Mouse (Mus musculus) NIH3T3 (cell line): ENCODE measurements around the gene Pigm.

Source experiments
- DNase-seq: peaks from one replicate; pipeline ENCODE4 v3.0.0-alpha.2; 2012; ENCODE audit warnings: low read depth

Gene Pigm

GRCm38 (mm10) chr1:172352453-172352852, 23.9 kb upstream of the Pigm start:
- DNase-seq = no peak

GRCm38 (mm10) chr1:172355336-172355735, 21.0 kb upstream of the Pigm start:
- no peak for DNase-seq

GRCm38 (mm10) chr1:172357550-172357949, 18.8 kb upstream of the Pigm start:
- DNase-seq = peak; percentile 70

- DNase-seq = no peak
These were observed 18.0 kb upstream of the Pigm start for GRCm38 (mm10) chr1:172358341-172358740.

- peak; percentile 71 for DNase-seq
These were observed 11.7 kb upstream of the Pigm start for GRCm38 (mm10) chr1:172364684-172365083.

- peak; percentile 30 for DNase-seq
These were observed 7.5 kb upstream of the Pigm start for GRCm38 (mm10) chr1:172368768-172369418.

GRCm38 (mm10) chr1:172376758-172377458, 562 bp downstream of the Pigm start:
- peak; percentile 45 for DNase-seq

- peak; percentile 23 for DNase-seq
These were observed 3.7 kb downstream of the Pigm start for GRCm38 (mm10) chr1:172380066-172380465.

GRCm38 (mm10) chr1:172382090-172382489, 5.7 kb downstream of the Pigm start:
- DNase-seq = no peak

GRCm38 (mm10) chr1:172387246-172387645, 10.9 kb downstream of the Pigm start:
- no peak for DNase-seq

- peak; percentile 50 for DNase-seq
These were observed 14.4 kb downstream of the Pigm start for GRCm38 (mm10) chr1:172390769-172391168.

GRCm38 (mm10) chr1:172391807-172392581, 15.6 kb downstream of the Pigm start:
- no peak for DNase-seq

GRCm38 (mm10) chr1:172392643-172393170, 16.4 kb downstream of the Pigm start:
- DNase-seq = no peak

GRCm38 (mm10) chr1:172393739-172394138, 17.4 kb downstream of the Pigm start:
- no peak for DNase-seq

GRCm38 (mm10) chr1:172396996-172397752, 20.8 kb downstream of the Pigm start:
- no peak for DNase-seq

- DNase-seq = peak; percentile 19
These were observed 29.8 kb downstream of the Pigm start for GRCm38 (mm10) chr1:172406077-172406706.

GRCm38 (mm10) chr1:172408996-172409395, 32.6 kb downstream of the Pigm start:
- DNase-seq = peak; percentile 82

GRCm38 (mm10) chr1:172409431-172409830, 33.1 kb downstream of the Pigm start:
- DNase-seq = peak; percentile 32

GRCm38 (mm10) chr1:172410806-172411205, 34.5 kb downstream of the Pigm start:
- DNase-seq = peak; percentile 77

GRCm38 (mm10) chr1:172412204-172412603, 35.9 kb downstream of the Pigm start:
- peak; percentile 81 for DNase-seq

GRCm38 (mm10) chr1:172413491-172414230, 37.3 kb downstream of the Pigm start:
- DNase-seq = no peak
